Mouse (Mus musculus) embryonic facial prominence, embryonic 13.5 days (tissue): Measurements from ENCODE around the gene Atxn7l3b. TPM values are rescaled to one million over a fixed set of nuclear protein-coding genes. Genes with fewer than 3 reads are reported as not detected.
"Not testable (repeated sequence)": the region's sequence is repeated elsewhere in the genome, so short reads cannot be mapped to it uniquely, and the experiment has no call there.

ENCODE experiments used
- ATAC-seq: fragments of 200-750 bp; cut with Nextera tagmentation; 2 replicates; pipeline ENCODE4 v1.8.0; 2017; ENCODE audit warnings: low read depth; ENCODE audit not compliant: insufficient number of reproducible peaks, insufficient read depth, low FRiP score, low TSS enrichment
- H3K27ac ChIP-seq: fragments of 300-500 bp; sonication (generic); 2 replicates; pipeline ENCODE4 v1.5.1; 2015; ENCODE audit warnings: moderate library complexity, mild to moderate bottlenecking, inconsistent platforms
- H3K27me3 ChIP-seq: fragments of 300-500 bp; sonication (generic); 2 replicates; pipeline ENCODE4 v1.6.1; 2015; ENCODE audit warnings: mild to moderate bottlenecking, inconsistent platforms
- H3K36me3 ChIP-seq: fragments of 300-500 bp; sonication (generic); 2 replicates; pipeline ENCODE4 v1.6.1; 2015; ENCODE audit warnings: mild to moderate bottlenecking, inconsistent platforms
- H3K4me1 ChIP-seq: fragments of 300-500 bp; sonication (generic); 2 replicates; pipeline ENCODE4 v1.6.1; 2015; ENCODE audit warnings: inconsistent platforms
- H3K4me2 ChIP-seq: fragments of 300-500 bp; sonication (generic); 2 replicates; pipeline ENCODE4 v1.6.1; 2015; ENCODE audit warnings: moderate library complexity, mild to moderate bottlenecking, inconsistent platforms
- H3K4me3 ChIP-seq: fragments of 300-500 bp; sonication (generic); 2 replicates; pipeline ENCODE4 v1.5.1; 2015; ENCODE audit warnings: mild to moderate bottlenecking, inconsistent platforms
- H3K9ac ChIP-seq: fragments of 300-500 bp; sonication (generic); 2 replicates; pipeline ENCODE4 v1.6.1; 2015; ENCODE audit warnings: mild to moderate bottlenecking, inconsistent platforms
- H3K9me3 ChIP-seq: fragments of 300-500 bp; sonication (generic); 2 replicates; pipeline ENCODE4 v1.6.1; 2016; ENCODE audit warnings: inconsistent platforms
- WGBS: fragments of 180-500 bp; shearing (Covaris S2); methylation state at CpG from one replicate; pipeline ENCODE4 v1.1.7; 2015; ENCODE audit warnings: mixed read lengths; 5-methylcytosine and 5-hydroxymethylcytosine counted together
- polyA plus RNA-seq: library from polyadenylated mRNA; unstranded; fragments of >200 nt; fragmentation: Nextera tagmentation; extraction: Ambion mirVana; gene quantifications from 2 replicates; pipeline ENCODE4 v1.2.1, GENCODE M21; 2015

The Atxn7l3b gene
- polyA plus RNA-seq = 281 and 301 TPM in 2 replicates

- peak within 1 kb of the TSS; percentile 99 for H3K9ac ChIP-seq
- peak within 1 kb of the TSS; percentile 76 for H3K4me3 ChIP-seq
- no peaks in the 10 kb centered on the region for H3K27me3 ChIP-seq
- H3K4me1 ChIP-seq = peaks cover 24% of the 10 kb centered on the region
- WGBS = under 1% methylated on average over 70 of the region's 70 CpGs
- peak within 1 kb of the TSS; percentile 97 for H3K27ac ChIP-seq
- peak; percentile 96 for ATAC-seq
- peak within 1 kb of the TSS; percentile 74 for H3K4me2 ChIP-seq
- peaks cover 31% of the 10 kb centered on the region for H3K36me3 ChIP-seq
- peaks cover 3% of the 10 kb centered on the region; the same call in 1 of the 2 replicates for H3K9me3 ChIP-seq
Measured at GRCm38 (mm10) chr10:112928452-112929221, at the start of gene Atxn7l3b. TSS of gene Atxn7l3b (minus strand) at chr10:112929001.

- no peaks in the 10 kb centered on the region for H3K9me3 ChIP-seq
- no peaks in the 10 kb centered on the region for H3K27me3 ChIP-seq
- 79% methylated on average over 4 of the region's 4 CpGs for WGBS
- H3K4me1 ChIP-seq = no peaks in the 10 kb centered on the region
- H3K36me3 ChIP-seq = no peaks in the 10 kb centered on the region
- H3K27ac ChIP-seq = no peak overlapping the region
- H3K4me3 ChIP-seq = no peak overlapping the region
- no peak overlapping the region for H3K9ac ChIP-seq
- H3K4me2 ChIP-seq = no peak overlapping the region
- no peak for ATAC-seq
Measured at GRCm38 (mm10) chr10:112977586-112977985, 48.8 kb upstream of the Atxn7l3b start.

GRCm38 (mm10) chr10:112973286-112974026 is 44.7 kb upstream of the Atxn7l3b start:
- H3K4me1 ChIP-seq = no peaks in the 10 kb centered on the region
- WGBS = 58% methylated on average over 5 of the region's 5 CpGs
- H3K4me2 ChIP-seq = no peak overlapping the region
- H3K9me3 ChIP-seq = no peaks in the 10 kb centered on the region
- no peaks in the 10 kb centered on the region for H3K36me3 ChIP-seq
- H3K27ac ChIP-seq = no peak overlapping the region
- no peak overlapping the region for H3K9ac ChIP-seq
- no peaks in the 10 kb centered on the region for H3K27me3 ChIP-seq
- no peak overlapping the region for H3K4me3 ChIP-seq
- ATAC-seq = no peak

- H3K4me1 ChIP-seq = no peaks in the 10 kb centered on the region
- no peak overlapping the region for H3K4me2 ChIP-seq
- no peak overlapping the region for H3K27ac ChIP-seq
- H3K36me3 ChIP-seq = no peaks in the 10 kb centered on the region
- no peaks in the 10 kb centered on the region for H3K9me3 ChIP-seq
- no peak overlapping the region for H3K9ac ChIP-seq
- 74% methylated on average over 2 of the region's 2 CpGs for WGBS
- no peaks in the 10 kb centered on the region for H3K27me3 ChIP-seq
- no peak for ATAC-seq
- no peak overlapping the region for H3K4me3 ChIP-seq
Measured at GRCm38 (mm10) chr10:112970002-112970589, 41.3 kb upstream of the Atxn7l3b start.

- no peaks in the 10 kb centered on the region for H3K36me3 ChIP-seq
- H3K27me3 ChIP-seq = no peaks in the 10 kb centered on the region
- WGBS = 75% methylated on average over 2 of the region's 2 CpGs
- H3K9ac ChIP-seq = no peak overlapping the region
- H3K4me2 ChIP-seq = no peak overlapping the region
- no peak for ATAC-seq
- H3K4me1 ChIP-seq = no peaks in the 10 kb centered on the region
- no peaks in the 10 kb centered on the region for H3K9me3 ChIP-seq
- no peak overlapping the region for H3K27ac ChIP-seq
- H3K4me3 ChIP-seq = no peak overlapping the region
Measured at GRCm38 (mm10) chr10:112967578-112967977, 38.8 kb upstream of the Atxn7l3b start.

- not testable (repeated sequence) for H3K4me2 ChIP-seq, H3K36me3 ChIP-seq, ATAC-seq, H3K4me1 ChIP-seq, H3K27me3 ChIP-seq, H3K4me3 ChIP-seq, H3K27ac ChIP-seq, H3K9ac ChIP-seq, H3K9me3 ChIP-seq
- WGBS = 48% methylated on average over 4 of the region's 4 CpGs
Measured at GRCm38 (mm10) chr10:112962216-112962615, 33.4 kb upstream of the Atxn7l3b start.

- Histone ChIP-seq H3K27ac (no peak overlapping the region), H3K9me3 (no peaks in the 10 kb centered on the region), H3K27me3 (no peaks in the 10 kb centered on the region), H3K4me1 (no peaks in the 10 kb centered on the region), H3K4me3 (no peak overlapping the region), H3K36me3 (no peaks in the 10 kb centered on the region), H3K9ac (no peak overlapping the region), H3K4me2 (no peak overlapping the region)
- WGBS = 67% methylated on average over 2 of the region's 2 CpGs
- no peak for ATAC-seq
Measured at GRCm38 (mm10) chr10:112954140-112954539, 25.3 kb upstream of the Atxn7l3b start.

GRCm38 (mm10) chr10:112948453-112948852 is 19.7 kb upstream of the Atxn7l3b start:
- H3K4me3 ChIP-seq = no peak overlapping the region
- H3K27me3 ChIP-seq = no peaks in the 10 kb centered on the region

GRCm38 (mm10) chr10:112929222-112929615 is 418 bp upstream of the Atxn7l3b start:
- Histone ChIP-seq H3K27me3 (no peaks in the 10 kb centered on the region), H3K4me1 (peaks cover 24% of the 10 kb centered on the region), H3K9ac (peak overlapping the region; percentile 99), H3K36me3 (peaks cover 31% of the 10 kb centered on the region), H3K4me2 (peak overlapping the region; percentile 74), H3K9me3 (peaks cover 3% of the 10 kb centered on the region; the same call in 1 of the 2 replicates), H3K4me3 (peak overlapping the region; percentile 76), H3K27ac (peak overlapping the region; percentile 97)
- WGBS = 41% methylated on average over 9 of the region's 9 CpGs
- ATAC-seq = no peak

More at GRCm38 (mm10) chr10:112948453-112948852, 19.7 kb upstream of the Atxn7l3b start:
- no peak overlapping the region for H3K9ac ChIP-seq
- 82% methylated on average over 3 of the region's 3 CpGs for WGBS
- ATAC-seq = no peak
- no peak overlapping the region for H3K27ac ChIP-seq
- no peaks in the 10 kb centered on the region for H3K9me3 ChIP-seq
- no peaks in the 10 kb centered on the region for H3K4me1 ChIP-seq
- no peaks in the 10 kb centered on the region for H3K36me3 ChIP-seq
- no peak overlapping the region for H3K4me2 ChIP-seq

- Histone ChIP-seq H3K4me3 (peak overlapping the region; percentile 76; the same call in 1 of the 2 replicates), H3K9me3 (peaks cover 3% of the 10 kb centered on the region; the same call in 1 of the 2 replicates), H3K27me3 (no peaks in the 10 kb centered on the region), H3K9ac (no peak overlapping the region), H3K27ac (no peak overlapping the region), H3K4me2 (peak overlapping the region; percentile 74), H3K36me3 (peaks cover 39% of the 10 kb centered on the region), H3K4me1 (peaks cover 24% of the 10 kb centered on the region)
- no peak for ATAC-seq
Measured at GRCm38 (mm10) chr10:112926961-112927360, 1.8 kb downstream of the Atxn7l3b start.

GRCm38 (mm10) chr10:112926271-112926670 is 2.5 kb downstream of the Atxn7l3b start:
- Histone ChIP-seq H3K9ac (no peak overlapping the region), H3K4me1 (peaks cover 24% of the 10 kb centered on the region), H3K36me3 (peaks cover 39% of the 10 kb centered on the region), H3K9me3 (peaks cover 3% of the 10 kb centered on the region; the same call in 1 of the 2 replicates), H3K27ac (no peak overlapping the region), H3K4me2 (peak overlapping the region; percentile 46), H3K4me3 (no peak overlapping the region), H3K27me3 (no peaks in the 10 kb centered on the region)
- WGBS = 97% methylated on average over 2 of the region's 2 CpGs
- no peak for ATAC-seq
